Mouse (Mus musculus) kidney, embryonic 16.5 days (tissue): Measurements from ENCODE around the gene 1110008L16Rik. TPM values are rescaled to one million over a fixed set of nuclear protein-coding genes. Genes with fewer than 3 reads are reported as not detected.

Source experiments
- polyA plus RNA-seq: library from polyadenylated mRNA; unstranded; fragments of >200 nt; fragmentation: Nextera tagmentation; extraction: Ambion mirVana; gene quantifications from 2 replicates; pipeline ENCODE4 v1.2.1, GENCODE M21; 2015

1110008L16Rik gene
- polyA plus RNA-seq, 1 experiment from 2014 or later = 15.5 TPM

Other genes with a start within 250 kb of the 1110008L16Rik start
- 37.3 and 40.8 TPM in 2 replicates for gene 2700097O09Rik, start 219.5 kb upstream of the 1110008L16Rik start, polyA plus RNA-seq
- 163 and 186 TPM in 2 replicates for gene Srp54a, start 219.3 kb upstream of the 1110008L16Rik start, polyA plus RNA-seq
- 11.7 and 13.5 TPM in 2 replicates for gene Fam177a, start 175.1 kb upstream of the 1110008L16Rik start, polyA plus RNA-seq
- gene Srp54b, start 144.5 kb upstream of the 1110008L16Rik start, polyA plus RNA-seq = 52.2 and 54.4 TPM in 2 replicates
- 6.9 and 8.1 TPM in 2 replicates for gene 1700047I17Rik2, start 100.0 kb upstream of the 1110008L16Rik start, polyA plus RNA-seq
- gene Srp54c, start 69.4 kb upstream of the 1110008L16Rik start, polyA plus RNA-seq = 65.7 and 71.1 TPM in 2 replicates
- gene Ppp2r3c, start 3.4 kb downstream of the 1110008L16Rik start, polyA plus RNA-seq = 14.8 and 15.6 TPM in 2 replicates
- 409 and 418 TPM in 2 replicates for gene Psma6, start 84.6 kb downstream of the 1110008L16Rik start, polyA plus RNA-seq
- gene Nfkbia, start 193.1 kb downstream of the 1110008L16Rik start, polyA plus RNA-seq = 84.8 and 94.7 TPM in 2 replicates